Mouse (Mus musculus): Measurements from ENCODE around the gene Slc48a1.

Gene Slc48a1

DNA sequence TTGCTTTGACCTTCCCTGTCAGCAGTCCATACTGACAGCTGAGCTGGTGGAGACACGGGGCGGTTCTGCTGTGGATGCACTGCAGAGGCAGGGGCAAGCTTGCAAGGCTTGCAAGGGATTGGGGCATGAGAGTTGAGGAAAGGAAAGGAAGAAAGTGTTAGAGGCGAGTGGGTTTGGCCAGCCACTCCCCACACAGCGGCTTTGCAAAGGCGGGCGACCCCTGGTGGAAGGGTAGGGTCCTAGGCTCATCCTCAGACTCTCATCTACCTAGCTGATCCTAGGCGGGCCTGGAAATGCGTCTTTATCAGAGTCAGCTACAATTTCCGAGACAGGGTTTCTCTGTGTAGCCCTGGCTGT, 4.4 kb downstream of the Slc48a1 start:
- DNase-seq (ENCODE audit: low spot score in 2 of 2), result peak in 1 of 2 experiments; percentile 59

DNA sequence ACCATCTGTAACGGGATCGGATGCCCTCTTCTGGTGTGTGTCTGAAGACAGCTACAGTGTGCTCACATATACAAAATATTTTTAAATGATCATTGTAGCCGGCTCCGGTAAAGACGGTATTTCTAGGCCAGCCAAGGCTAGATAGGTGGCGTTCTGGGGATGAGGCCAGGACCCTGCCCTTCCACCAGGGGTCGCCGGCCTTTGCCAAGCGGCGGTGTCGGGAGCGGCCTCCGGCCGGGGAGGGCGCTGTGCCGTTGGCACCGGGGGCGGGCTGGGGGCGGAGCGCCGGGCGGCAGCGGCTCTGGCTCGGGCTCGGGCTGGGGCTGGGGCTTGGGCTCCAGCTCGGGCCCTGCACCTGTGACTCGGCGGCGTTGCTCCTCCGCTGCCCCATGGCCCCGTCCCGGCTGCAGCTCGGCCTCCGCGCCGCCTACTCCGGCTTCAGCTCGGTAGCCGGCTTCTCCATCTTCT, 5.8 kb downstream of the Slc48a1 start:
- DNase-seq (ENCODE audit: low spot score in 2 of 2), result peak; percentile 71 to 76

DNA sequence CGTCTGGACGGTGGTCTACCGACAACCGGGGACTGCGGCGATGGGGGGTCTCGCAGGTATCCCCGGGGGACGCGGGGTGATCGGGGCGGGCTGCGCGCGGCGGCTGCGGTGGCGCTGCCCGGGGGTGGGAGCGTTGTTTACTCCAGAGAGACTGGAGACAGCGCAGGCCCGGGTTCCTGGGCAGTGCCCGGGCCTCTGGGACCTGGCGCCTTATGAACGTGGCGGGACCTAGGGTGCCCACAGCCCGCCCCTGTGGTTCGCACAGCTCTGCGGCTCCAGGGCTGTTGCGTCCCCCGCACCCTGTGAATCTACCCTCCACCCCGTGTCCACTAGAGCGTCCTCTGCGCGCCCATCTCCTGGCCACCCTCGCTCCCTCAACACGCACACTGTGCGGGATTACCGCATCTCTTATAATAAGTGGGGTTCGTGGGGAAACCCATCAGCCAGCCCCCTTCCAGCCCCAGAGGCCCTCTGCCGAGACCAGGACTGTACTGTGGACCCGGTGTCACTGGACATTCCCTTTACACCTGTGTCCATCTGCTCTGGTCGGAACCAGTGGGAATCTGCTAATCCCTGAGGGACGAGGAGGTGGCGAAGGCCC, 6.3 kb downstream of the Slc48a1 start:
- DNase-seq (ENCODE audit: low spot score in 2 of 2), result no peak

DNA sequence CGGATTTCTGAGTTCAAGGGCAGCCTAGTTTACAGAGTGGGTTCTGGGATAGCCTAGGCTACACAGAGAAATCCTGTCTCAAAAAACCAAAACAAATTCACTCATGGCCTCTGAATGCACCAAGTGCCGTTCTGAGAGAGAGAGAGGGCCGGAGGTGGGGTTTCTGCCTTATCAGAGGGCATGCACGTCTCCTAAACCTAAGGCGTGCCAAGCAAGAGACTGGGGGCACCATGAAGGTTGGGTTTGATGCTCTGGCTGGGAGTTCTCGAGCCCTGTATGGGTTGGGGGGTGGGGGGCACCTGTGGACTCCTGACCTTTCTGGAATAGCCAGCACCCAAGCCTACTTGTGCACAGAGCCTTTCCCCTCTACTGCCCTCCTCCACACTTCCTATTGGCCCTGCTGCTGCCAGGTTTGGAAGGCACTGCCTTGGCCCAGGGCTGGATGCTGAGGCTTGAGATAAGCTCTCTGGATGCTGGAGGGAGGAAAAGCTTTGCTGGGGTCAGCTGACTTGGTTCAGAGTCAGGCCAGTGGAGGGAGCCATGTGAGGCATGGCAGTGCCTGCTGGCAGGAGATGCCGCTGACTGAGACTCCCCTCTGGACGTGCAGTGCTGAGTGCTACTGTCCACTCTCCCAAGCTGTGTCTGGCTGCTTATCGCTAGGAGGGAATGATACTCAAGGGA, 7.6 kb downstream of the Slc48a1 start:
- DNase-seq (ENCODE audit: low spot score in 2 of 2), result no peak

DNA sequence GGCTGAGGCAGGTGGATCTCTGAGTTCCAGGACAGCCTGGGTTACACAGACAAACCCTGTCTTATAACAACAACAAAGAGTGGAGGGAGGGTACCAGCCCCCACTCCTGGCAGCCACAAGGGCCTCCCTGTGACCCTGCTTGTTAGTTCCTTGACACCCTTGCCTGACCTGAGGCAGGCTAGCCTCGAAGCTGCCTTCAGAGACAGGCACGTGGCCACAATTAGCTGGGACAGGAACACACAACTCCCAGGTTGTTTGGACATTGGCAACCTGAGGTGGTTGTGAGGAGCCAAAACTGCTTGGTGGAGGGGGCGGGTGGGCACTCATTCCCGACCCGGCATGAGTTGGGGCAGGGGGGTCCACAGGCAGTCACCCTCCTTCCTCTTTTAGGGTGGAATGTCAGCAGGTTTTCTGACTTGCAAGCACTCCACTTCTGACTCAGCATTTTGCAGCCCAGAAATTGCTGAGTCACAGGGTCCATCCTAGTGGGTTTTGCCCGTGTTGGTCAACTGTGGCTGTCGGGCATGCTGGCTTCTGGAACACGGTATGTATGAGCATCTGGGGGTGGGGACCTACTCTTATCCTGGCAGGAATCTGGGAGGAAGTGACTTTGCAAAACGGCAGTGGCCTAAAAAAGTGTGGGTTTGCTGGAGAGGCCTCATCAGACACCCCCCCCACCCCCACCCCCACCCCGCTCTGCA, 8.2 kb downstream of the Slc48a1 start:
- DNase-seq (ENCODE audit: low spot score in 2 of 2), result no peak

DNA sequence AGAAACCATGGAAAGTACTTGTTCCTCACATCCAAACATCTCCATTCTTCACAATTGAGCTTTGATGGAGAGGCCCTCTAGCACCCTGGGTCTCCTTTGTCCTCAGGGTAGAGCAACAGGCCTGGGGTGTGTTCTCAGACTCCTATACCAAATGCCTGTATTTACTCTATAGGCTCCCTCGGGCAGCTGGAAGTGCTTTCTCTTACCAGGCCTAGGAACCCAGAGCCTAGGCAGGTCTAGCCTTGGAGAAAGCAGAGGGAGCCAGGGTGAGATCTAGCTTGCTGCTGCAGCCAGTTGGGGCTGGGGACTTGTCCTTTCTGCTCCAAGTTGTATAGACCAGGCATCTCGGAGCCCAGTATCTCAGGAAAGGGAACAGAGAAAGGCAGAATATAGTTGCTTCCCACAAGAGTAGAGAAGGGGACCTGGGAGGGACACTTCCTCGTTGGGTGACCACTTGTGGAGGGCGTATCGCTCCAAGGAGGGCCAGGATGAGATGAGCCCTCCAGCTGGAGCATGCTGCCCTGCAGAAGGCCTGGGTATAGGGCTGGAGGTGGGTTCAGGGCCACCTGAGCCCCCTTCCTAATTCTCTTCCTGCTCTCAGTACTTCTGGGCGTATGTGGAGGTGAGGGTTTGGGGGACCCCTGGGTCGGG, 9.0 kb downstream of the Slc48a1 start:
- DNase-seq (ENCODE audit: low spot score in 2 of 2), result no peak

DNA sequence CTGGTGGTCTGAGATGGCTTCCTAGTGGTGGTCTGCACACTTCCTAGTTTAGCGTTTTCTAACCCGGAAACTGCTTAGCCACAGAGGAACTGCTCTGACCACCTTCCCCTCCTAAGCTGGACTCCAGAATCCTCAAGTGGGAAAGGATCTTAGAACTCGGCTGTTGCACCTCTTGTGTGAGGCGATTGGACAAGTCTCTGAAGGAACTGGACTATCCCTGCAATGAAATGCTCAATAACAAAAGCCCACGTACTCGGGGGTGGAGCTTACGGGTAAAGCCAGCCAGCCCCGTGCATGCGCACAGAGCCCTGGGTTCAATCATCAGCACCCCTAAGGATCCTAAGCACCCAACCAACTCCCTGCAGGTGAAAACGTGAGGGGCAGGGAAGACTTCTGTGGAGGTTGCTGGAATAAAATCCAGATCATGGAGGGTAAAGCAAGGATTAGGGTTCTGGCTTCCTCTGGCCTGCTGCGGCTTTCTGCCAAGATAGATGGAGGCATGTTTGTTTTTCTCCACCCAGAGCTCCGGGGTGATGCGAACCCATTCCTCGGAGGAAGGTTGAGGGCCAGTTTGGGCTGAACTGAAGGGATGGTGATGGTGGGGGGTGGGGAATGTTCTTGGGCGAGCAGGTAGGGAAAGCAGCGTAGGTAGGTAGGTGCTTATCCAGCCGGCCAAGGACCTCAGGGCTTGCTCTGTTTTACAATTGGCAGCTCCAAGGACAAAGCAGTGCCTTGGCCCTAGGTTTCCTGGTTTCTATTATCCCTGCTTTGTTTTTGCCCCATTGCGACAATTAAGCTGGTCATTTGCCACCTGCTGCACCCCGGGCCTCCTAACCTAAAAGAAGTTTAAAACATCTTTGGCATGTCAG, 9.7 kb downstream of the Slc48a1 start:
- DNase-seq (ENCODE audit: low spot score in 2 of 2), result no peak

DNA sequence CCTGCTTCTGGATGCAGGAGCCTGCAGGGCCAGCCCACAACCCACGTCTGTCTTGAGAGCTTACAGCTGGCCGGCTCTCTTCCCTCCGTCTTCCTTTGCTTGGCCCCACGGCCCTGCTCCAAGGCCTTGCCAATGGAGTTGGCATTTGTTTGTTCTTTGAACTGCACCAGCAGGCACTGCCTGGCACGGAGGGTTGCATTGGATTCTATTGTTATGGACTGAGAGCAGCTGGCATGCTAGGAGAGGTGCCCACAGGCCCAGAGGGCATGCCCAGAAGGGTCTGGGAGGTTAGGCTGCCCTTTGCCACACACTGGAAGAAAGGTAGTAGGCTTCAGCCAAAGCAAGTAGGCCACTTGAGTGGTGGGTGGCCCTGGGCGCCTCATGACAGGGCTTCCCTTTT, 10.5 kb downstream of the Slc48a1 start:
- no peak for DNase-seq (ENCODE audit: low spot score in 2 of 2)

DNA sequence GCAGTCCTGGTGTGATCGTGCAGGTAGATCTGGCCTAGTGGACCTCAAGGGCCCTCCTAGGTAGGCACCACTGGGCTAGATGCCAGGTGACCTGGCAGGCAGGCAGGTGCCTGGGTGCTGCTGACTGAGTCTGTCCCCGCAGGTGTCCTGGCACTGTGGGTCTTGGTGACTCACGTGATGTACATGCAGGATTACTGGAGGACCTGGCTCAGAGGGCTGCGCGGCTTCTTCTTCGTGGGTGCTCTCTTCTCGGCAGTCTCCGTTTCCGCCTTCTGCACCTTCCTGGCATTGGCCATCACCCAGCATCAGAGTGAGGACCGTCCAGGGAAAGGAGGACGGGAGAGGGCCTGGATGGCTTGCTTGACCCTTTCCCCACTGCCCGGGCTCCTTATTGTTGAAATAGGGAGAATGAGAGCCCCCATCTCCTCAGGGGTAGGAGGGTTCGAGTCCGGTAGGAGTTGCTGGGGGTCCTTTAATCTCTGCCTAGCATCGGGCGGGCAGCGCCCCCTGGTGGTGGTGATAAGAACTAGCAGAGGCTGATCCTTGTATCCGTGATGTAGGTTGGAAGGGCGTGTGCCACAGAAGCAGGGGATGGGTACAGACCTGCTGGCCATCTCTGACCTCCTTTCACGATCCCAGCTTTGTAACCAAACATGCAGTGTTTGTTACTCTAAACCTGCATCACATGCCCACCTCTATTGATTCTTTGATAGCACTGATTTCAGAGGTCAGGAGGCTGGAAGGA, 11.6 kb downstream of the Slc48a1 start:
- DNase-seq (ENCODE audit: low spot score in 2 of 2), result no peak

DNA sequence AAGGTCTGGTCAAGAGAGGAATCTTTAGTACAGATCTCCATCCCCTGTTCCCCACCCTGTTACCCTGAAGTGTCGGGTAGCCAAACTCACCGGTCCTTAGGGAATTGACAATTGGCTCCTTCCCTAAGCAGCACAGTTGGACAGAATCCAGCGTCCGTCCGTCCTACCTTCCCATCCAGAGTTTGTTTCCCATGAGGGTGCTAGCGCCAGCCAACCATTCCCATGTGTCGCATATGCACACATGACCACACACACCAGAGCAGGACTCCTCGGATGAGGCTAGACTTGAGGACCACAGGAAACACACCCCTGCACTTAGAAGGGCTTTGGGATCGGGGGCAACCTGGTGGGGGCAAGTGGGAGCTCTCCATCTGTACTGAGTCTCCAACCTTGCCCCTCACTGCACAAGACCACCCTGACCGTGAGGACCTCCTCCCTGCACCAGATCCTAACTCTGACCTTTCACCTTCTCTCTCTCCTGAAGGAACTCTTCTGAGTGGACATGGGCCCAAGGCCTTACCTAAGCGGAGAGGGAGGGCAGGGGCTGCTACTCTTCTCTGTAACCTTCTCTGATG, 12.9 kb downstream of the Slc48a1 start:
- DNase-seq (ENCODE audit: low spot score in 2 of 2), result no peak

DNA sequence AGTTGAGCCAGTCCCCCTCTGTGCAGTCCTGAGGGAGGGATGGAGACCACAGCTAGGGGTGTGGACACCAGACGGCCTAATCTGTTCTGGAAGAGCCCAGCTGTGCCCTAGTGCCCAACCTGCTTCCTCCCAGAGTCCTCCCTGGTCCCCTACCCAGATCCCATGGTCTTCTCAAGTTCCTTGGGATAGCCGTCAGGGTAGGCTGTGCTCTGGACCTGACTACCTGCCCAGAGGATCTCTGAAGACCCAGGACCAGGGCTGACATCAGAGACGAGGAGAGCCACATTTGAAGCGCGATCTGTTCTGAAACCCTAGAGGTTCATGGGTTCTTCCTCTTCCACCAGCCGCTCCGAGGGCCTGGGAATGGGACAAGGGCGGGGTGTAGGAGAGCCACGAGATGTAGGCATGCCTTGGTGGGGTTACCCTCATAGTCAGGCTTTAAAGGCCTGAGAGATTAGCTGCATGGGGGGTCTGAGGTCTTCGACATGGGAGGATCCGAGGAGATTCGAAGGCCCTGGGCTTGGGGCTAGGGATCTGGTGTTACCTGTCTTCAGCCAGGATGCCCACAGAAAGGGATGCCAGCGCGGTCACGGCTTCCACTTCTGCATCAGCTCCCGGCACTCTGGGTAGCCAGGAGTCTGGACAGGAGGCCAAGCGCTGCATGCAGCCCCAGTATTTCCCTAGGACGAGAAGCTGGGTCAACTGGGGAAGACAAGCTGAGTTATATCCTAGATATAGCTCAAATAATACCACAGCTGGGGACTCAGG, 15.2 kb downstream of the Slc48a1 start:
- DNase-seq (ENCODE audit: low spot score in 2 of 2), result no peak

DNA sequence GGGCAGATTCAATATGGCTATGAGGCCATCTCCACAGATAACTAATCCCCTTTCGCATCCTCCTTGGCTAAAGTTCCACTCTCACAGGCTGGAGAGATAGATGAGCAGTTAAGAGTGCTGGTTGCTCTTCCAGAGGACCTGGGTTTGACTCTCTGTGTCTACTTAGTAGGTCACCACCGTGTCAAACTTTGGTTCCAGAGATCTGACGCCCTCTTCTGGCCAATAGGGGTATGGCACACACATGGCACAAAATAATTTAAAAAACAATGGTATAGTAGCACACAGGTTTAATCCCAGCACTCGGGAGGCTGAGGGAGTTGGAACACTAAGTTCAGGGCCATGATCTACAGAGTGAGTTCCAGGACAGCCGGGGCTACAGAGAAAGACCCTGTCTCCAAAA, 15.9 kb downstream of the Slc48a1 start:
- DNase-seq (ENCODE audit: low spot score in 2 of 2), result no peak

DNA sequence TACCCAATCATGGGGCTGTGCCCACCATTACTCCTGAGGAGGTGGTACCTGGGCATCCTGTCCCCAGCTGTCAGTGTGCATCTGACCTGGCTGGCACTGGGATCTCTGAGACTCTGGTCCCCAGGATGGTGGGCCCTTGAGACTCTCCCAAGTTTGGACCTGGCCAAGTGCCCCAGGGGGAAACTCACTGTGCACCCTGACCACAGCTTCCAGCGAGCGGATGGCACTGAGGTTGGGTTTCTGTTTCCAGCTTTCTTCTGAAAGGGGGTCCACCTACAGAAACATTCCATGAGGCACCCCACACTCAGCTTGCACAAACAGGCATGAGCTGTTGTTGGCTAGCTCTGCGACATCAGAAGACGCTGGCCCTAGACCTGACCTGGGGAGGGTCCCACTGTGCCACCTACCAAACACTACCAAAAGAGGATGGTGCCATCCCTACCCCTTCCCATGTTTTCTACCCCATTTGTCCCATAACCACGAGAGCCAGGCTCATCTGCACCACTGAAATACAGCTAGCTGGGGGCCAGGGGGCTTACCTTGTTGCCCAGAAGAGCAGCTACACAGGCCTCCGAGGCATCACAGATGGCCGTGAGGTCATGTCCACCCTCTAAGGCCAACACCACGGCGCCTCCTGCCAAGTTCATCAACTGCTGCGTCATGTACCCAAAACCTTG, 17.4 kb downstream of the Slc48a1 start:
- no peak for DNase-seq (ENCODE audit: low spot score in 2 of 2)

DNA sequence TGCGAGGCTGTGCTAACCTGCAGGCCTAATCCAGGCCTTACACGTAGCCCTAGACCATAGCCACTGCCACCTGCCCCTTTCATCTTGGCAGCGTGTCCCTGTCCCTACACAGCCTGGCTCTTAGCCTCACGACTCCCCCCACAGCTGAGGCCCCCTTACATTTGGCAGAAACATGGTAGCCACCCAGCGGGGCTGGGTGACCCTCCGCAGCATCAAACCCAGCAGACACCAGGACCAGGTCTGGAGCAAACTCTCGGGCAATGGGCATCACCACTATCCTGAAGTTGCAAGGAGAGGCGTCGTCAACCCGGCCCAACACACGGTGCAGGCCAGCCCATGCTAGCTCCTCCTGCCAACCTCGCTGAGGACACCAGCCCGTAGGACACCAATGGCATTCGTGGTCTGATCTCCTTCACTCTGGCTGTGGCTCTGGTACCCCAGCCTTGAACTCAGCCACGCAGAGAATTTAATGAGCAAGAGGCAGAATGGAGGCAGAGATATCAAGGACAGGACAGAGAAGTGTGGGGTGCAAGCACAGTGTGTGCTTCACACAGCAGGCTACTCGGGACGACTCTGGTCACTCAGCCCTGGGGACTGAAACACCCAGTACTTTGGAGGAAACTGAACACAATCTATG, 18.5 kb downstream of the Slc48a1 start:
- DNase-seq (ENCODE audit: low spot score in 2 of 2), result no peak

DNA sequence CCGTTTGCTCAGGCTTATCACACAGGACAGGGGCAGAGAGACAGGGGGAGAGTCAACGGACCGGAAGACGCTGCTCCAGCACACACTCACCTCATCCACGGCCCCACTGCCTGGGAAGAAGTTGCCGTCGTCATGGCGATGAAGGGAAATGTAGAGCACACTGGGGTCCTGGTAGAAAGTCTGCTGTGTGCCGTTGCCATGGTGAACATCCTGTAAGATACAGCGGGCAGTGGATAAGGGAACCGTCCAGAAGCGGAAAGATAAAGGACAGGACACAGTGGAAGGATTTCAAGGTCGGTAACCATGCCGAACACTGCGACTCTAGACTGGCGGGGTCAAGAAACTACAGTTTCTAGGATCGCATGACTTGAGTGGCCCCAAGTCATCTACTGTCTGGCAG, 19.8 kb downstream of the Slc48a1 start:
- DNase-seq (ENCODE audit: low spot score in 2 of 2), result no peak

DNA sequence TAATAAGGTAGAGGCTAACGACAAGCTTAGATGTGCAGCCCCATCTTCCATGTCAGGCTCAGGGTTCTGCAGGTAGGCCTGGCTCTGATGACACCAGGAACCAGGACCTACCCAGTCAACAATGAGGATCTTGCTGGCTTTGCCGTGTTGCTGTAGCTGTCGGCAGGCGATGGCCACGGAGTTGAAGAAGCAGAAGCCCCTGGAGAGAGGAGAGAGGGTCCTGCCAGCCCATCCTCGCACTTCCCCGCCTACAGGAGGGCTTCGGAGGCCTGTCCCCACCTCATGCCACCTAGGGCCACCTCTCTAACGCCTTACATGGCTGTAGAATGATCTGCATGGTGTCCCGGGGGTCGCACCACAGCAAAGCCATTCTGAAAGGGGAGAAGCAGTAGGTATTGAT, 21.1 kb downstream of the Slc48a1 start:
- DNase-seq (ENCODE audit: low spot score in 2 of 2), result no peak

DNA sequence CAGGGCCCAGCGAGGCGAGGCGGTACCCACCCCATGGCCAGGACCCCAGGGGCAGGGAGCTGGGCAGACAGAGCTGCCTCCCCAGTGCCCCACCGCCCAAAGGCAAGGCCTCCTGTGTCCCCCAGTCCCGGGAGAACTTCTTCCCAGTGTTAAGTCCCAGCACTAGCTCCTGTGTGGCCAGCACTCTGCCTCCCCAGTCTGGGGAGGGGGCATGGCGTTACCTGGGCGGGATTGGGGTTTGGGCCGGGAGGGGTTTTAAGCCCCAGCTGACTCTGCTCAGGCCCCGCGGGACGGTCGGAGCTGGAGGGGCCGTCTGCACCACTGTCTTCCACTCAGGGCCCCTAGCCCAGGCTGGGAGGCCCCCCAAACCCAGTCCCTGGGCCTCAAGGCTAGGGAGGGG, 22.5 kb downstream of the Slc48a1 start:
- DNase-seq (ENCODE audit: low spot score in 2 of 2), result no peak

DNA sequence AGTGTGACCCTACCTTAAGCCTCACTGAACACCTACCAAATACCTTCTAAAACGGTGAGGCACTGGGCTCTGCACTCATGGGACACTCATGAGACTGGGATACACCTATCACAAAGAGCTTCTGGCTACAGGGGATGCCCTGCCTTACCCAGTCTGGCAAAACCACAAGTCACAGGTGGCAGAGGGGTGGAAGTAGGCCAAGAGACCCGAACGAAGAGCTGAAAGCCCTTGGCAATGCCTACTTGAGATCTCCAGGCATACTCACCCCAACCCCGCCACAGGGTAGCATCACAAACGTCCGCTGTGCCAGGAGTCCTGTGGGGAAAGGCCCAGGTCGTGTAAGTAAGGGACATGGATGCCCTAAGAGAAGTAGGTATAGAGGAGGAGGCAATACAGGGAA, 23.5 kb downstream of the Slc48a1 start:
- DNase-seq (ENCODE audit: low spot score in 2 of 2), result no peak

DNA sequence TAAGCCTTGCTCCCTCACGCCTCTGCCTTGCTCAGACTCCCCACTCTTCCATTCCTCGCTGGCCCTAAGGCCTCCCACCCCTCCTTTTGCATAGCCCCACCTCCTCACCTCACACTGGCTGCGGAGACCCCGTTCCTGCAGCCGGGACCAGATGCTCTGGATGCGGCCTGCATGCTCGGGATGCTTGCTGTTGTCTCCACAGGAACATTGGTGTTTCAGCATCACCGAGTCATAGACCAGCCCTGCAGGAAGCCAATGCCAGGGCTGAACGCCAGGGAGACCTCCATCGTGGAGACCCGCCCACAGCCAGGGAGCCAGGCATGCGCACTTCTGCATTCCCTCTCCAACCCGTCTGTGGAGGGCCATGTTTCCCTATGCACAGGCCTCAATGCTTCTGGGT, 24.3 kb downstream of the Slc48a1 start:
- DNase-seq (ENCODE audit: low spot score in 2 of 2), result no peak
